Mouse (Mus musculus): ENCODE measurements around the gene Aif1.

DNA sequence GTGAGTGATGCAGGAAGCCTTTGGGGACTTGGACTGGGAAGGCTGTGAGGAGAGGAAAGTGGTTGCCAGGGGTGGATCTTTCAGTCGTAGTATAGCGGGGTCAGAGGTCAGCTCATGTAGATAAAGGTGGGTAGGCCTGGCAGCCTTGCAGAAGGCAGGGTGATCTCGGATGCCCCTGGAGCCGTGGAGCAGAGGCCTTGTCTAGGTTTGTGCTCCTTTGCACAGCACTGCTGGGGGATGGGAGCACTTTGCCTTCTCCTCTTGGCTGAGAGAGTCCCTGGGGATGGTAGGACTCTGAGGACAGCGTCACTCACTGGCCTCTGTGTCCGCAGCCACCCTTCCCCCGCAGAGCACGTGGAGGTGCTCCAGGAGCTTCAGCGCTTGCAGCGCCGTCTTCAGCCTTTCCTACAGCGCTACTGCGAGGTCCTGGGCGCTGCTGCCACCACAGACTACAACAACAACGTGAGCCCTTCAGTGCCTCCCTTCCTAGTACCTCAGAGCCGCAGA is 35.3 kb downstream of the Aif1 start:
- TF ChIP-seq CTCF (IDR thresholded peaks at IDR 0.05; ENCODE audit: extremely low read depth, insufficient read depth, low read length) (no peak), POLR2A (IDR thresholded peaks at IDR 0.05; ENCODE audit: extremely low read depth, insufficient read depth, low read length) (no peak)
